Mouse (Mus musculus) myocyte (in vitro differentiated cells): ENCODE data around the gene Gata2. TPM values are rescaled to one million over a fixed set of nuclear protein-coding genes. Genes with fewer than 3 reads are reported as not detected.

Experiments used
- H3K27me3 ChIP-seq: one replicate; pipeline ENCODE4 v1.6.1; 2011; ENCODE audit not compliant: control insufficient read depth, insufficient read depth, insufficient read length
- H3K36me3 ChIP-seq: one replicate; pipeline ENCODE4 v1.6.1; 2011; ENCODE audit not compliant: control insufficient read depth, insufficient read depth
- H3K4me2 ChIP-seq: one replicate; pipeline ENCODE4 v1.6.1; 2011; ENCODE audit warnings: low read depth, control low read depth
- H3K4me3 ChIP-seq: one replicate; pipeline ENCODE4 v1.5.1; 2011; ENCODE audit warnings: mild to moderate bottlenecking, control low read depth, moderate library complexity
- H3K79me2 ChIP-seq: one replicate; pipeline ENCODE4 v1.6.1; 2011; ENCODE audit not compliant: control insufficient read depth, insufficient read depth
- H3ac ChIP-seq: one replicate; pipeline ENCODE4 v1.6.1; 2011; ENCODE audit not compliant: control insufficient read depth, insufficient read length
- CEBPB ChIP-seq: IDR thresholded peaks from 2 replicates; pipeline ENCODE4 v1.6.1; 2011; ENCODE audit warnings: mild to moderate bottlenecking, moderate library complexity; ENCODE audit not compliant: poor library complexity, insufficient read depth, severe bottlenecking
- E2F4 ChIP-seq: IDR thresholded peaks from one replicate; pipeline ENCODE4 v1.6.1; 2011; ENCODE audit warnings: mild to moderate bottlenecking, control low read depth, moderate library complexity; ENCODE audit not compliant: insufficient read depth
- MAX ChIP-seq: IDR thresholded peaks from one replicate; pipeline ENCODE4 v1.6.1; 2011; ENCODE audit warnings: low read depth, mild to moderate bottlenecking, control low read depth
- MYOD1 ChIP-seq, 3 experiments: IDR thresholded peaks; one replicate each; pipeline ENCODE4 v1.6.1; 2011; ENCODE audit warnings: control low read depth in 2 of 3, low read depth in 2 of 3, mild to moderate bottlenecking in 2 of 3, moderate library complexity in 1 of 3; ENCODE audit not compliant: insufficient read length in 2 of 3, control insufficient read depth in 1 of 3
- MYOG ChIP-seq, 3 experiments: IDR thresholded peaks; one replicate each; pipeline ENCODE4 v1.6.1; 2011; ENCODE audit warnings: control low read depth in 2 of 3, low read depth in 2 of 3, mild to moderate bottlenecking in 2 of 3; ENCODE audit not compliant: insufficient read length in 2 of 3, control insufficient read depth in 1 of 3, insufficient read depth in 1 of 3
- POLR2A ChIP-seq: IDR thresholded peaks from one replicate; pipeline ENCODE4 v1.6.1; 2011; ENCODE audit warnings: low read depth, mild to moderate bottlenecking, control low read depth, moderate library complexity; ENCODE audit not compliant: insufficient read length
- POLR2AphosphoS2 ChIP-seq: IDR thresholded peaks from one replicate; pipeline ENCODE4 v1.6.1; 2011; ENCODE audit warnings: low read depth, control low read depth; ENCODE audit not compliant: insufficient read length
- REST ChIP-seq: IDR thresholded peaks from one replicate; pipeline ENCODE4 v1.6.1; 2011; ENCODE audit warnings: mild to moderate bottlenecking, control low read depth, moderate library complexity; ENCODE audit not compliant: insufficient read depth, insufficient read length
- SRF ChIP-seq: IDR thresholded peaks from one replicate; pipeline ENCODE4 v1.6.1; 2011; ENCODE audit warnings: low read depth; ENCODE audit not compliant: control insufficient read depth, insufficient read length
- TCF12 ChIP-seq: IDR thresholded peaks from one replicate; pipeline ENCODE4 v1.6.1; 2011; ENCODE audit warnings: mild to moderate bottlenecking, control low read depth; ENCODE audit not compliant: poor library complexity, insufficient read depth, severe bottlenecking
- TCF3 ChIP-seq: IDR thresholded peaks from one replicate; pipeline ENCODE4 v1.6.1; 2011; ENCODE audit warnings: low read depth, control low read depth; ENCODE audit not compliant: insufficient read length
- USF1 ChIP-seq: IDR thresholded peaks from one replicate; pipeline ENCODE4 v1.6.1; 2011; ENCODE audit warnings: low read depth, mild to moderate bottlenecking, control low read depth, moderate library complexity
- polyA plus RNA-seq: library from polyadenylated mRNA; unstranded; fragments of >200 nt; fragmentation: generic; extraction: Trizol; gene quantifications from one replicate; pipeline ENCODE4 v1.2.1, GENCODE M21; 2012; ENCODE audit warnings: missing spikeins

Gene Gata2
- polyA plus RNA-seq, 1 experiment: 19.3 TPM

DNA sequence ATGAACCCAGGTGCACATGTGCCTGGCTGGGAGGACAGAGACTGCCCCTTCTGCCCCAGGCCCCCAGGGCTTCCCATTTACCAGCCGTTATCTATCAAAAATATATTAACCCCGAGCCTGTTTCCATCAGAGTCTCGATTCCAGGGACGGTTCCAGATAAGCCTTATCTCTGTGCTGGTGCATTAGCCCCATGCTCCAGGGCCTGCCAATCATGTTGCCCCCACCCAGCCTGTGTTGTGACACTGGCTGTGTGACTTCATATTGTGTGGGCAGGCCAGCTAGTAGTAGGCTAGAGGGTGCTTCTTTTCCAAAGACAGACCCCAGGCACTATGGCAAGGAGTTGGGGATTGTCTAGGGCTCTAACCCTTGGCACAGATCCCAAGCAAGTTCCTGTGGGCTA lies 61.7 kb downstream of the Gata2 start:
- TF ChIP-seq SRF (no peak), CEBPB (no peak), REST (no peak), TCF3 (no peak), TCF12 (no peak), MYOD1 (IDR thresholded peaks at IDR 0.05; ENCODE audit: control insufficient read depth in 1 of 3, insufficient read length in 2 of 3, low read depth in 2 of 3) (no peak), USF1 (no peak), MYOG (IDR thresholded peaks at IDR 0.05; ENCODE audit: control insufficient read depth in 1 of 3, insufficient read depth in 1 of 3, insufficient read length in 2 of 3, low read depth in 2 of 3) (no peak), MAX (no peak), POLR2AphosphoS2 (no peak), POLR2A (no peak), E2F4 (no peak)
- Histone ChIP-seq H3K36me3 (no peaks in the 10 kb centered on the region), H3K27me3 (no peaks in the 10 kb centered on the region), H3K79me2 (no peaks in the 10 kb centered on the region), H3ac (no peak overlapping the region), H3K4me2 (no peak overlapping the region), H3K4me3 (no peak overlapping the region)

Other genes starting within 250 kb of the Gata2 start
- gene H1fx, start 212.3 kb upstream of the Gata2 start, polyA plus RNA-seq: 84.3 TPM
- 181 TPM for gene Rab7, start 148.6 kb upstream of the Gata2 start, polyA plus RNA-seq
- gene Rpn1, start 109.4 kb upstream of the Gata2 start, polyA plus RNA-seq: 128 TPM
- not detected for gene Dnajb8, start 28.4 kb downstream of the Gata2 start, polyA plus RNA-seq